Mouse (Mus musculus) v-Abl transformed pro-B cells (cell line): ENCODE measurements around the gene Ldah.
"Not testable (repeated sequence)": the region's sequence is repeated elsewhere in the genome, so short reads cannot be mapped to it uniquely, and the experiment has no call there.

Source experiments
- in situ Hi-C, 2 experiments: fragments of 400-800 bp; cut with MboI; formaldehyde crosslinking; loops; one replicate each; pipeline ENCODE4 v1.15.1; 2025; ENCODE audit not compliant: unreplicated experiment in 2 of 2

Ldah gene

DNA sequence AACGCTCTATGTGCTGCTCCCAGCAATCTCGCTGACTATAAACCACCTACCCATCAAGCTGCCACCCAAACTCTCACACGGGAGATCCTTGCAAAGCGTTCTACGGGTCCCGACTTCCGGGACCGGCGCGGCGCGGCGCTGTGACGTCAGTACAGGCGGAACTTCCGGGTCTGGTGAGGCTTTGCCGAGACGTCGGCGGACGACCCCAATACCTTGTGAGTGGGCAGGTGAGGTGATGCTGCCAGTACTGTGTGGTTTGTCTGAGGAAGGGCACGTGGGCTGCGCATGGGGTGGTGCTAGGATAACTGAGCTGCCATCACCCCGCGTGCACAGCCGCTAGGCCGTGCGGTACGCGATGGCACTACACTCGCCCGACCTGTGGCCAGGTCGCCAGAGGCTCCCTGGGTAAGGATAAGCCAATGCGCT, at the start of gene Ldah:
Ldah (plus strand) TSS at position 130 of the 426 bp plus-strand sequence.
- in situ Hi-C loops = loop anchor here (25.0 kb wide), 3 partner anchors 429 to 829 kb away; partner anchors contain the start of genes Matn3 (in 1 of the 2) and Ttc32 (in 1 of the 2)

DNA sequence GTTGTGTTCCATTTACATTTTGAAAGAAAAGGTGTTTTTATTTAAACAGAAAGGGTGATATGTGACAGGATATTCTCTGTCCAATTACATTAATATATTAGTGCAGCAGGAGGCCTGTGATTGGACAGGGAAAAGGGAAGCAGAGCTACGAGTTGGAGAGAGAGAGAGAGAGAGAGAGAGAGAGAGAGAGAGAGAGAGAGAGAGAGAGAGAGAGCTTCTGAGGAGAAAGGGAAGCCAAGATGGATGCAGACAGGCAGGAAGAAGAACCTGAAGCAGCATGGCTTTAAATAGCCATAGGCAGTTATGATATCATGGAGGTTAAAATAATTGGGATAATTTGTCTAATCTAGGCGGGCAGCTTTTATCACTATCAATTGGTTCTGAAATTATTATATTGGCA, 40.2 kb upstream of the Ldah start:
- in situ Hi-C loops = no loop called here

DNA sequence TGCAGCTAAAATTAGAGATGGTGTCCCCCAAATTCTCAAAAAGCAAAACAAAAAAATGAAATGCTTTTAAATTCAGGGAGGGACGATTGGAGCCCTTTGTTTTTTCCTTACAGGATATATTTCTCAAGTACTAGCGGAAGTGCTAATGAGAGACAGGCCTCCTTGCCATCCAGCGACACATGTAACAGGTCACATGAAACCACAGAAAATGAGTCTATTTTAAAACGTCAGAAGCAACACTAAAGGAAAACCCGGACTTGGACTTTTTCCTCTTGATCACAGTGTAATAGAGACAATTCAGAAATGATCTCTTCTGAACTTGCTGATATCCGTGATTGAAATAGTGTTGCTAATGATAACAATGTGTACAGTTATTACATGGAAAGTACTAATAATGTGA, 27.0 kb upstream of the Ldah start:
- in situ Hi-C loops = no loop called here

DNA sequence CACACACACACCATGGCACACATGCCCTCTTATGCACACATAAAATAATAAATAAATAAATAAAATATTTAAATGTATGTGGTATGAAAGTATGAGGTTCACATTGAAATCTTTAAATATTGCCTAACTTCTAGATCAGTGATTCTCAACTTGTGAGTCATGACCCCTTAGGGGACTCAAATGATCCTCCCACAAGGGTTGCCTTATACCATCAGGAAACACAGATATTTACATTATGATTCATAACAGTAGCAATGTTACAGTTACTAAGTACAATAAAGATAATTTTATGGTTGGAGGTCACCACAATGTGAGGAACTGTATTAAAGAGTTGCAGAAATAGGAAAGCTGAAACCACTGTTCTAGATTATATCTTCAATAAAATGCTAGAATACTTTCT, 26.2 kb upstream of the Ldah start:
- in situ Hi-C loops = no loop called here

- in situ Hi-C loops = no loop called here
These were observed 23.4 kb upstream of the Ldah start for GRCm38 (mm10) chr12:8184518-8184917.

GRCm38 (mm10) chr12:8188161-8188560, 19.7 kb upstream of the Ldah start:
- in situ Hi-C loops = no loop called here

GRCm38 (mm10) chr12:8188796-8189535, 18.9 kb upstream of the Ldah start:
- in situ Hi-C loops = not testable (repeated sequence)

DNA sequence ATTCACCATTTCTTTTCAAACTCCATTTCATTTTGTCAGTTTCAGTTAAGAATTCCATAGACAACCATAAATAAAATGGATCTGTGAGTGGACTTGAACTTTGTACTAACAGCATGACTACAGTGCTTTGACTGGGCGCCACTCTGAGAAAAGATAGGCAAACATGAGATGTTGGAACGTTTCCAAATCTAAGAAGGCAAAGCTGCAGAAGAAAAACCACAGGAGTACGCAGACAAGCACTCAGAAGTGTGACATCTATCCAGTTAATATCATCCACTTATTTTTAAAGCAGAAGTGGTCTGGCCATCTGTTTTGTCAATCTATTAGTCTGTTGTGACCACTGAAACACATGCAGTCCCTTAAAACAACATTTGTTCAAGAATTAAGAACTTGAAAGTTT, 18.2 kb upstream of the Ldah start:
- in situ Hi-C loops = no loop called here

DNA sequence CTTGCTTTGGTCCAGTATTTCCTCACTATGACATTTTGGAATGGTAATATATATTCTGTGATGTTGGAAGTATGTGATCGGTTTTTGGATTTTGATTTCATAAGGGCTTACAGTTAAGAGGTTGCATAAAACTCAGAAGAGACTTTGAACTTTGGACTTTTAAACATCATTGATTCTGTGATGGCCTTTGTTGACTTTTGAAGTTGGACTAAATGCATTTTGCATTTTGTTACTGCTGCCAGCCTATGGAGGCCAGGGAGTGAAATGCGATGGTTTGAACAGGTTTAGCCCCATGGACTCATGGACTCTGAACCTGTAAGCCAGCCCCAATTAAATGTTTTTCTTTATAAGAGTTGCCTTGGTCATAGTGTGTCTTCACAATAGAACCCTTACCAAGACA, 2.2 kb upstream of the Ldah start:
- in situ Hi-C loops = loop anchor here (25.0 kb wide), 3 partner anchors 432 to 832 kb away; partner anchors contain the start of genes Matn3 (in 1 of the 2) and Ttc32 (in 1 of the 2)

GRCm38 (mm10) chr12:8207578-8207977, 329 bp upstream of the Ldah start:
- in situ Hi-C loops = loop anchor here (25.0 kb wide), 3 partner anchors 430 to 830 kb away; partner anchors contain the start of genes Matn3 (in 1 of the 2) and Ttc32 (in 1 of the 2)

GRCm38 (mm10) chr12:8216392-8217280, 8.7 kb downstream of the Ldah start:
- in situ Hi-C loops = loop anchor here (25.0 kb wide), 3 partner anchors 421 to 821 kb away; partner anchors contain the start of genes Matn3 (in 1 of the 2) and Ttc32 (in 1 of the 2)

GRCm38 (mm10) chr12:8223036-8223435, 15.1 kb downstream of the Ldah start:
- in situ Hi-C loops = loop anchor here (25.0 kb wide), 3 partner anchors 414 to 814 kb away; partner anchors contain the start of genes Matn3 (in 1 of the 2) and Ttc32 (in 1 of the 2)

DNA sequence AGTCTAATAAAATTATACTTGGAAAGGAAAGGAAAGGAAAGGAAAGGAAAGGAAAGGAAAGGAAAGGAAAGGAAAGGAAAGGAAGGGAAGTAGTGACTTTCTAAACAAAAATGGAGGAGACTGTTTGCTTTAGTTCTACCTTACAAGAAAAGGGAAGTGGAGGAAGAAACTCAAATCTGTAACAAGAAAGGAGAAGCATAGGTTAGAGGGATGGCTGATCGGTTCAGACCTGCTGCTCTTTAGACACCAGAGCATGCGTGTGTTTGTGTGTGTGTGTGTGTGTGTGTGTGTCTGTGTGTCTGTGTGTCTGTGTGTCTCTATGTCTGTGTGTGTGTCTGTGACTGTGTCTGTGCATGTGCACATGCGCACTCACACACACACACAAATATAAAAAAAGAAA, 23.2 kb downstream of the Ldah start:
- in situ Hi-C loops = loop anchor here (5.0 to 10.0 kb wide), 3 partner anchors 74 to 239 kb away; partner anchors contain the start of gene Gdf7 (in 1 of the 2)

- in situ Hi-C loops = loop anchor here (5.0 to 10.0 kb wide), 3 partner anchors 72 to 240 kb away; partner anchors contain the start of gene Gdf7 (in 1 of the 2)
These were observed 24.8 kb downstream of the Ldah start for GRCm38 (mm10) chr12:8232679-8233078.

- in situ Hi-C loops = no loop called here
These were observed 34.3 kb downstream of the Ldah start for GRCm38 (mm10) chr12:8242181-8242580.

GRCm38 (mm10) chr12:8244746-8245145, 36.8 kb downstream of the Ldah start:
- in situ Hi-C loops = no loop called here

DNA sequence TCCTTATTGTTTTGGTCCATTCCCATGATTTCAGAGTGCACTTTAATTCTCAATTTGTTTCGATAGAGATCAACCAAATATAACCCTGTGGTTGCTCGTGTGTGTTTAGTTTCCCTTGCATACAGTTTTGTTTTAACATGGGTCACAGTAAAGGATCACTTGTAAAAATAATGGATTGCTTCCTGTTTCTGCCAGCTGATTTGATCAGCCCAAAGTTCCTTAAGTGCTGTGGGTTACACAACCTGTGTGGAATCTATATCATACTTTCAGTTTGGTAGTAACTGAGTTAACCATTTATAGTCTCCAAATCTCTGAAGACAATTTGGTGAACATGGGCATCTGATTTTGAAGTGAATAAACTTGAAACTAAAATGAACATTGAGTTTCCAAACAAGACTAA, 52.4 kb downstream of the Ldah start:
- in situ Hi-C loops = no loop called here

DNA sequence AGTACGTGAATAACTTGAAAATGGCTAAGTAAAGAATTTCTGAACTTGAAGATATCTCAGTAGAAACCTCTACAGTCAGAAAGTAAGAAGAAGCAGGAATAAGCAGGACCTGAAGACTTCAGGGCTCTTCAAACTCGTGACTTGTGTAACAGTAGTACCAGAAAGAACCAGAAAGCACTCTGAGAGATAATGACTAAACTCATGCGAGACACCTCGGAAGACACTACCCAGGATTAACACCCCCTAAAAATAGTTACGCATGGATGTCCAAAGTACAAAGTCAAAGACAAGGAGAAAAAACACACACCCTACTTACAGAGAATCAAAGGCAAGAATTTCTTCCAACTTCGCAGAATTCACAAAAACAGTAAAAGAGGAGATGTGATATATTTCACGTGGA, 58.4 kb downstream of the Ldah start:
- in situ Hi-C loops = no loop called here

- in situ Hi-C loops = no loop called here
These were observed 61.7 kb downstream of the Ldah start for GRCm38 (mm10) chr12:8269627-8270026.

- in situ Hi-C loops = no loop called here
These were observed 63.5 kb downstream of the Ldah start for GRCm38 (mm10) chr12:8271405-8271804.
